Mouse (Mus musculus) liver, embryonic 14.5 days (tissue): ENCODE measurements at regions not wholly inside any gene's neighbourhood (a gene's known extent, or its start where the extent isn't known, plus 50 kb on each side); places are given as distances from the start of the nearest gene placed in this dataset.

Experiments used
- CTCF ChIP-seq: IDR thresholded peaks from 2 replicates; pipeline ENCODE4 v1.5.1; 2016; ENCODE audit warnings: antibody characterized with exemption, low read depth, control low read depth
- EP300 ChIP-seq: IDR thresholded peaks from 2 replicates; pipeline ENCODE4 v1.6.1; 2016; ENCODE audit warnings: antibody characterized with exemption, low read depth

DNA sequence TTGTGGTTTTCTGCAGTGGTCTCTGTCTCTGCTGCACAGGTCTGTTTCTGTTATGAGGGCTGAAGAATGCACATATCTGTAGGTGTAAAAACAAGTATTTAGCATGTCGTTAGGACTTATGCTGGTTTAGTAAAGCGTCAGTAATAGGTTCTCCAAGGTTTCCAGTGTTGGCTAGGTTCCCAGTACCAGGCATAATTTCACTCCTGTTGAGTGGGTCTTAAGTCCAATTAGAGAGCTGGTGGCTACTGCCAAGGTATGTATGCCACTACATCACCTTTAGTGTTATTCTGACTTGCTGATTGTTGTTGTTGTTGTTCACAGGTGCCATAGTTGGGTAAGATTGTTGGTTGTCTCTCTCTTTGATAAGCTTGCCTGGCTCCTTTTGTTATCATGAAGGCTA is 302.3 kb upstream of the Pard3b start:
- TF ChIP-seq CTCF (no peak), EP300 (no peak)
